Mouse (Mus musculus): ENCODE measurements around the gene Prc1. TPM values are rescaled to one million over a fixed set of nuclear protein-coding genes. Genes with fewer than 3 reads are reported as not detected.
A peak's percentile ranks its signal among the peaks of the same experiment; 100 is the strongest.

Prc1 gene
- polyA plus RNA-seq, 1 experiment from 2014 or later: 263 TPM

DNA sequence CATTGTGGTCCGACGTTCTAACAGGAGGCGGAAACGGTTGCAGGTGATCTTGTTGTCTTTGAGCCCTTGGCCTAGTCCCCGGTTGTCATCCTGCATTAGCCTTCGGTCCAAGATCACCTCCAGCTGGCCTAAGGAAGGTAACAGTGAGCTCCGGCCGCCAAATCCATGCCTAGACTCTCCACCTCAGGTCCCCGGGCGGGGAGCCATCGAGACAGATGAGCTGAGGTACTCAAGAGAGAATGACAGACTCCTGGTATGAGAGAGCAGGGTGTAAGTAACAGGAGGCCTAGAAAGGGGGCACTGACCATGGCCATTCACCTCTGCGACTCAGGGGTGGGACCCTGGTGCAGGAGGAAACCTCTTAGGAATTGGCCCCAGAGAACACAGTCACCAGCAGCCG lies 62.1 kb downstream of the Prc1 start:
- no peak overlapping the region for H3K4me2 ChIP-seq (ENCODE audit: low read depth, low read length, severe bottlenecking)
- no peaks in the 10 kb centered on the region for H3K9me3 ChIP-seq (ENCODE audit: control insufficient read depth, low read length)
- H3K4me3 ChIP-seq (ENCODE audit: low read depth, low read length): no peak overlapping the region
- ATAC-seq (replicated peaks; ENCODE audit: low FRiP score): no peak
- peaks cover 4% of the 10 kb centered on the region; the same call in 1 of the 2 replicates for H3K36me3 ChIP-seq (ENCODE audit: control insufficient read depth, insufficient read depth, low read length)
- no peak overlapping the region for H3K9ac ChIP-seq (ENCODE audit: low read length)
- H3K27me3 ChIP-seq (ENCODE audit: control insufficient read depth, insufficient read depth, low read length): no peaks in the 10 kb centered on the region
- WGBS: 88% methylated on average over 13 of the region's 13 CpGs
- peaks cover 5% of the 10 kb centered on the region; the same call in 1 of the 2 replicates for H3K4me1 ChIP-seq (replicated peaks; ENCODE audit: control insufficient read depth, insufficient read depth, low read length)
- no peak overlapping the region; the same call in 1 of the 2 replicates for H3K27ac ChIP-seq (ENCODE audit: low read depth, low read length)
- DNase-seq (ENCODE audit: low spot score): no peak

GRCm38 (mm10) chr7:80357156-80357555 lies 62.9 kb downstream of the Prc1 start:
- Histone ChIP-seq H3K9me3 (ENCODE audit: control insufficient read depth, low read length) (no peaks in the 10 kb centered on the region), H3K4me1 (replicated peaks; ENCODE audit: control insufficient read depth, insufficient read depth, low read length) (peaks cover 5% of the 10 kb centered on the region; the same call in 1 of the 2 replicates), H3K27ac (ENCODE audit: low read depth, low read length) (peak overlapping the region; percentile 54), H3K4me2 (ENCODE audit: low read depth, low read length, severe bottlenecking) (no peak overlapping the region), H3K27me3 (ENCODE audit: control insufficient read depth, insufficient read depth, low read length) (no peaks in the 10 kb centered on the region), H3K36me3 (ENCODE audit: control insufficient read depth, insufficient read depth, low read length) (peaks cover 4% of the 10 kb centered on the region; the same call in 1 of the 2 replicates), H3K9ac (ENCODE audit: low read length) (no peak overlapping the region), H3K4me3 (ENCODE audit: low read depth, low read length) (no peak overlapping the region)
- DNase-seq (ENCODE audit: low spot score) (no peak), ATAC-seq (replicated peaks; ENCODE audit: low FRiP score) (no peak)
- 14% methylated on average over 8 of the region's 8 CpGs for WGBS

- Histone ChIP-seq H3K27me3 (ENCODE audit: control insufficient read depth, insufficient read depth, low read length) (no peaks in the 10 kb centered on the region), H3K9ac (ENCODE audit: low read length) (no peak overlapping the region), H3K9me3 (ENCODE audit: control insufficient read depth, low read length) (no peaks in the 10 kb centered on the region), H3K4me1 (replicated peaks; ENCODE audit: control insufficient read depth, insufficient read depth, low read length) (peaks cover 5% of the 10 kb centered on the region; the same call in 1 of the 2 replicates), H3K4me2 (ENCODE audit: low read depth, low read length, severe bottlenecking) (no peak overlapping the region), H3K27ac (ENCODE audit: low read depth, low read length) (no peak overlapping the region), H3K36me3 (ENCODE audit: control insufficient read depth, insufficient read depth, low read length) (no peaks in the 10 kb centered on the region; the same call in 1 of the 2 replicates), H3K4me3 (ENCODE audit: low read depth, low read length) (no peak overlapping the region)
- DNase-seq (ENCODE audit: low spot score): no peak
- 71% methylated on average over 4 of the region's 4 CpGs for WGBS
- no peak for ATAC-seq (replicated peaks; ENCODE audit: low FRiP score)
These were observed 63.8 kb downstream of the Prc1 start for GRCm38 (mm10) chr7:80358039-80358438.

DNA sequence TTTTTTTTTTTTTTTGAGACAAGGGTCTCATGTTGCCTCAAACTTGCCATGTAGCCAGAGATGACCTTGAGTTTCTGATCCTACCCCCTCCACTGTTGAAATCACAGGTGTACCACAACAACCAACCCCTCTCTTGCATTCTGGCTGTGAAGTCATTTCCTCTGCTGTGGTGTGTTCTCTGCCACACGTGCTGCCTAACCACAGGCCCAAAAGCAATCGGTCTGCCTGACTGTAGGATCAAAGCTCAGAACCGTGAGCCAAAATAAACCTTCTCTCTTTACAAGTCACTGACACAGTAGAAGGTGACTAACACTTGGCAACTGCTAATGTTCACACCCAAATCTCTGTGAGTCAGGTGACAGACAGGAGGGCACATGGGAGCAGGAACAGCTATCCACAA lies 66.2 kb downstream of the Prc1 start:
- Histone ChIP-seq H3K4me2 (ENCODE audit: low read depth, low read length, severe bottlenecking) (no peak overlapping the region), H3K27me3 (ENCODE audit: control insufficient read depth, insufficient read depth, low read length) (no peaks in the 10 kb centered on the region), H3K4me1 (replicated peaks; ENCODE audit: control insufficient read depth, insufficient read depth, low read length) (peaks cover 5% of the 10 kb centered on the region; the same call in 1 of the 2 replicates), H3K4me3 (ENCODE audit: low read depth, low read length) (no peak overlapping the region), H3K36me3 (ENCODE audit: control insufficient read depth, insufficient read depth, low read length) (no peaks in the 10 kb centered on the region; the same call in 1 of the 2 replicates), H3K9ac (ENCODE audit: low read length) (no peak overlapping the region), H3K27ac (ENCODE audit: low read depth, low read length) (no peak overlapping the region), H3K9me3 (ENCODE audit: control insufficient read depth, low read length) (no peaks in the 10 kb centered on the region)
- DNase-seq (ENCODE audit: low spot score) (no peak), ATAC-seq (replicated peaks; ENCODE audit: low FRiP score) (no peak)
- 88% methylated on average over 3 of the region's 3 CpGs for WGBS

DNA sequence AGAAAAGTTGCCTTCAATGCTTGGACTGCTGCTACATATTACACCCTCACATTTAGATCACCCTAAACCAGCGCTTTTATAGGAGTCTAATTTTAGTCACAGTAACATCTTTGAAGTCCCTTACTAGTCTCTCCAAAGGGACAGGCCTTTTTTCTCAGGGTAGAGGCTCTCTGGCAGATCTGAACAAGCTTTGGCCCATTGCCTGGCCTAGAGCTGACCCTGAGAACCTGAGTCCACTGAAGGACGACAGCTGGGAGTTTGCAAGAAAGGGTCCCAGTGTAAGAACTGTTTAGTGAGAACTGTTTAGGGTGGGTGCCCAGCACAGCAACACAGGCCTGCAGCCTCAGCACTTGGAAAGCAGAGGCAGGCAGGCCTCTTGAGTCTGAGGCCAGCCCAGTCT lies 71.5 kb downstream of the Prc1 start:
- H3K9me3 ChIP-seq (ENCODE audit: control insufficient read depth, low read length): no peaks in the 10 kb centered on the region
- no peak overlapping the region for H3K27ac ChIP-seq (ENCODE audit: low read depth, low read length)
- no peak overlapping the region for H3K4me2 ChIP-seq (ENCODE audit: low read depth, low read length, severe bottlenecking)
- H3K4me3 ChIP-seq (ENCODE audit: low read depth, low read length): no peak overlapping the region
- ATAC-seq (replicated peaks; ENCODE audit: low FRiP score): no peak
- H3K27me3 ChIP-seq (ENCODE audit: control insufficient read depth, insufficient read depth, low read length): no peaks in the 10 kb centered on the region
- peaks cover 8% of the 10 kb centered on the region; the same call in 1 of the 2 replicates for H3K4me1 ChIP-seq (replicated peaks; ENCODE audit: control insufficient read depth, insufficient read depth, low read length)
- H3K9ac ChIP-seq (ENCODE audit: low read length): no peak overlapping the region
- peaks cover 6% of the 10 kb centered on the region; the same call in 1 of the 2 replicates for H3K36me3 ChIP-seq (ENCODE audit: control insufficient read depth, insufficient read depth, low read length)
- 87% methylated on average over 2 of the region's 2 CpGs for WGBS
- DNase-seq (ENCODE audit: low spot score): no peak

Other genes with a start within 250 kb of the Prc1 start
- 403 and 425 TPM in 2 replicates for gene Idh2, start 179.1 kb upstream of the Prc1 start, polyA plus RNA-seq (2014; fragmentation: Nextera tagmentation; extraction: Ambion mirVana)
- 15.7 and 17.3 TPM in 2 replicates for gene Sema4b, start 107.6 kb upstream of the Prc1 start, polyA plus RNA-seq (2014; fragmentation: Nextera tagmentation; extraction: Ambion mirVana)
- gene Cib1, start 61.6 kb upstream of the Prc1 start, polyA plus RNA-seq (2014; fragmentation: Nextera tagmentation; extraction: Ambion mirVana): 51.4 and 58.1 TPM in 2 replicates
- gene Gdpgp1, start 61.6 kb upstream of the Prc1 start, polyA plus RNA-seq (2014; fragmentation: Nextera tagmentation; extraction: Ambion mirVana): 5.3 and 5.7 TPM in 2 replicates
- 1.2 and 1.5 TPM in 2 replicates for gene Ttll13, start 48.1 kb upstream of the Prc1 start, polyA plus RNA-seq (2014; fragmentation: Nextera tagmentation; extraction: Ambion mirVana)
- 50.4 and 53.8 TPM in 2 replicates for gene Ngrn, start 33.2 kb upstream of the Prc1 start, polyA plus RNA-seq (2014; fragmentation: Nextera tagmentation; extraction: Ambion mirVana)
- 20.6 and 21.3 TPM in 2 replicates for gene Vps33b, start 24.8 kb upstream of the Prc1 start, polyA plus RNA-seq (2014; fragmentation: Nextera tagmentation; extraction: Ambion mirVana)
- gene Rccd1, start 30.0 kb downstream of the Prc1 start, polyA plus RNA-seq (2014; fragmentation: Nextera tagmentation; extraction: Ambion mirVana): 16.9 and 20.2 TPM in 2 replicates
- gene Unc45a, start 46.6 kb downstream of the Prc1 start, polyA plus RNA-seq (2014; fragmentation: Nextera tagmentation; extraction: Ambion mirVana): 31.1 and 36.1 TPM in 2 replicates
- gene Hddc3, start 48.7 kb downstream of the Prc1 start, polyA plus RNA-seq (2014; fragmentation: Nextera tagmentation; extraction: Ambion mirVana): 23.8 and 31.0 TPM in 2 replicates
- gene Man2a2, start 76.9 kb downstream of the Prc1 start, polyA plus RNA-seq (2014; fragmentation: Nextera tagmentation; extraction: Ambion mirVana): 16.1 and 18.8 TPM in 2 replicates
- gene Fes, start 93.5 kb downstream of the Prc1 start, polyA plus RNA-seq (2014; fragmentation: Nextera tagmentation; extraction: Ambion mirVana): 7.7 and 8.3 TPM in 2 replicates
- 6.0 and 6.2 TPM in 2 replicates for gene Furin, start 111.0 kb downstream of the Prc1 start, polyA plus RNA-seq (2014; fragmentation: Nextera tagmentation; extraction: Ambion mirVana)
- gene Blm, start 240.7 kb downstream of the Prc1 start, polyA plus RNA-seq (2014; fragmentation: Nextera tagmentation; extraction: Ambion mirVana): 50.4 and 53.0 TPM in 2 replicates

Data from forebrain, embryonic 11.5 days (tissue).